Mouse (Mus musculus) embryonic facial prominence, embryonic 15.5 days (tissue): Measurements from ENCODE around the gene Fbxl16. TPM values are rescaled to one million over a fixed set of nuclear protein-coding genes. Genes with fewer than 3 reads are reported as not detected.

Experiments used
- ATAC-seq: fragments of 200-750 bp; cut with Nextera tagmentation; 2 replicates; pipeline ENCODE4 v1.8.0; 2017; ENCODE audit warnings: low read depth, moderate TSS enrichment; ENCODE audit not compliant: insufficient number of reproducible peaks, low FRiP score, low TSS enrichment
- H3K27ac ChIP-seq: fragments of 300-500 bp; sonication (generic); replicated peaks from 2 replicates; pipeline ENCODE4 v1.5.1; 2015; ENCODE audit warnings: mild to moderate bottlenecking, inconsistent platforms
- H3K27me3 ChIP-seq: fragments of 300-500 bp; sonication (generic); 2 replicates; pipeline ENCODE4 v1.6.1; 2015; ENCODE audit warnings: inconsistent platforms
- H3K36me3 ChIP-seq: fragments of 300-500 bp; sonication (generic); 2 replicates; pipeline ENCODE4 v1.6.1; 2015; ENCODE audit warnings: mild to moderate bottlenecking, inconsistent platforms
- H3K4me1 ChIP-seq: fragments of 300-500 bp; sonication (generic); 2 replicates; pipeline ENCODE4 v1.6.1; 2015; ENCODE audit warnings: inconsistent platforms
- H3K4me2 ChIP-seq: fragments of 300-500 bp; sonication (generic); replicated peaks from 2 replicates; pipeline ENCODE4 v1.6.1; 2015; ENCODE audit warnings: mild to moderate bottlenecking, inconsistent platforms
- H3K4me3 ChIP-seq: fragments of 300-500 bp; sonication (generic); replicated peaks from 2 replicates; pipeline ENCODE4 v1.5.1; 2015; ENCODE audit warnings: mild to moderate bottlenecking, inconsistent platforms
- H3K9ac ChIP-seq: fragments of 300-500 bp; sonication (generic); 2 replicates; pipeline ENCODE4 v1.6.1; 2015; ENCODE audit warnings: inconsistent platforms
- H3K9me3 ChIP-seq: fragments of 300-500 bp; sonication (generic); replicated peaks from 2 replicates; pipeline ENCODE4 v1.6.1; 2016; ENCODE audit warnings: inconsistent platforms
- WGBS: fragments of 180-500 bp; shearing (Covaris S2); methylation state at CpG from one replicate; pipeline ENCODE4 v1.1.7; 2015; 5-methylcytosine and 5-hydroxymethylcytosine counted together
- polyA plus RNA-seq: library from polyadenylated mRNA; unstranded; fragments of >200 nt; fragmentation: Nextera tagmentation; extraction: Ambion mirVana; gene quantifications from 2 replicates; pipeline ENCODE4 v1.2.1, GENCODE M21; 2015

Gene Fbxl16
- 3.8 and 4.0 TPM in 2 replicates for polyA plus RNA-seq

DNA sequence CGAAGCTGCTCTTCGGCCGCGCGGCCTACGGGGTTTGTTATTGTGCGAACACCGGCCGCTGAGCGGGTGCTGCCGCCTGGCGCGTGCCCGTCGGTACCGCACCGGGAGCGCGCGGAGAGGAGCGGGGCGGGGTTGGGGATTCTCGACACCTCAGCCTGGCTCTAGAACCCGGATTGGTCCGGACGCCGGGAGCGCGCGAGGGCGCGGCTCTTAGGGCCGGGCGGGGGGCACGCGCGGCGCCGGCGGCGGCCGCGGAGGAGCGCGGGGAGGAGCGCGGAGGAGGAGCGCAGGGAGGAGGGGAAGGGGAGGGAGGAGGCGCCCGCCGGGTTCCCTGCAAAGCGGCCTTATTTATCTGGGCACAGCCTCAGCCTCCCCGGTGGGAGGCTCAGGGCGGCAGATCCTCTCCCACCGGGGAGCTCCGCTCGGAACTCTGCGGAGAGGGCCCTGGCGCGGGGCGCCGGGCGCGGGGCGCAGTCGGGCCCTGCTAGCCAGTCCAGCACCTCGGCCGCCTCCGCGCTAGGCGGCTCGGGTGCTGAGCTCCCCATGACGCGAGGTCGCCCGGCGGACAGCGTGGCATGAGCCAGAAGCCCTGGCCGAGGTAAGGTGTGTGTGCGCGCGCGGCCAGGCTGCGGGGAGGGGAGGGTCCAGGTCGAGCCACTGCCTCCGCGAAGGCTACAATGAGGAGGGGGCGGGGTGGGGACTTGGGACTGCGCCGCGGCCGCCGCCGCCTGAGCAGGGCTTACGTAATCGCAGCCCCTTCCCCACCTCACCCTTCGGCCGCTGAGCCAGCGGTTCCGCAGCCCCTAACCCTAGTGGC lies at the start of gene Fbxl16:
Fbxl16 (plus strand) TSS at position 297 of the 817 bp plus-strand sequence.
- H3K36me3 ChIP-seq: no peaks in the 10 kb centered on the region
- H3K4me2 ChIP-seq: peak within 1 kb of the TSS; percentile 97
- H3K27me3 ChIP-seq: peaks cover 52% of the 10 kb centered on the region
- no peak within 1 kb of the TSS for H3K27ac ChIP-seq
- H3K9ac ChIP-seq: peak within 1 kb of the TSS; percentile 48
- peak within 1 kb of the TSS; percentile 71 for H3K4me3 ChIP-seq
- peak; percentile 85 for ATAC-seq
- WGBS: 1% methylated on average over 89 of the region's 100 CpGs
- peaks cover 24% of the 10 kb centered on the region for H3K4me1 ChIP-seq
- H3K9me3 ChIP-seq: no peaks in the 10 kb centered on the region

GRCm38 (mm10) chr17:25760148-25760547 lies 48.7 kb upstream of the Fbxl16 start:
- 69% methylated on average over 8 of the region's 8 CpGs for WGBS
- ATAC-seq: no peak
- Histone ChIP-seq H3K9me3 (no peaks in the 10 kb centered on the region), H3K36me3 (no peaks in the 10 kb centered on the region), H3K9ac (no peak overlapping the region), H3K4me1 (no peaks in the 10 kb centered on the region), H3K27me3 (no peaks in the 10 kb centered on the region), H3K4me2 (no peak overlapping the region), H3K27ac (no peak overlapping the region), H3K4me3 (no peak overlapping the region)

- H3K4me2 ChIP-seq: no peak overlapping the region
- H3K4me1 ChIP-seq: no peaks in the 10 kb centered on the region
- no peaks in the 10 kb centered on the region for H3K9me3 ChIP-seq
- H3K27ac ChIP-seq: no peak overlapping the region
- no peak overlapping the region for H3K9ac ChIP-seq
- no peak overlapping the region for H3K4me3 ChIP-seq
- H3K27me3 ChIP-seq: no peaks in the 10 kb centered on the region
- WGBS: 33% methylated on average over 4 of the region's 4 CpGs
- no peak for ATAC-seq
- no peaks in the 10 kb centered on the region for H3K36me3 ChIP-seq
These were observed 47.3 kb upstream of the Fbxl16 start for GRCm38 (mm10) chr17:25761561-25761970.

DNA sequence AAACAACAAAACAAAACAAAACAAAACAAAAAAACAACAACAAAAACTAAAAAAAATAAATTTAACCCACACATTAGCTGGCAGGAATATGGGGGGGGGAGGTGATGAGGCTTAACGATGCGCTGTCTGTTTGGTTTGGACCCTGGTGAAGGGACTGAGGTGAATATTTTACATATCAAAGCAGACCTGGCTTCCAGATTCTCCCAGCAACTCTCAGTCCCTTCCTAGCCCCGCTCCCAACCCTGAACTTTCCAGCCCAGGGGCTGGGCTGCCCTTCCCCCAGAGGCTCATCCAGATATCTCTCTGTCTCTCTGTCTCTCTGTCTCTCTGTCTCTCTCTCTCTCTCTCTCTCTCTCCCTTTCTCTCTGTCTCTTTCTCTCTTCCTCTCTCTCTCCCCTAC lies 46.3 kb upstream of the Fbxl16 start:
- no peaks in the 10 kb centered on the region for H3K36me3 ChIP-seq
- ATAC-seq: no peak
- 40% methylated on average over 3 of the region's 3 CpGs for WGBS

DNA sequence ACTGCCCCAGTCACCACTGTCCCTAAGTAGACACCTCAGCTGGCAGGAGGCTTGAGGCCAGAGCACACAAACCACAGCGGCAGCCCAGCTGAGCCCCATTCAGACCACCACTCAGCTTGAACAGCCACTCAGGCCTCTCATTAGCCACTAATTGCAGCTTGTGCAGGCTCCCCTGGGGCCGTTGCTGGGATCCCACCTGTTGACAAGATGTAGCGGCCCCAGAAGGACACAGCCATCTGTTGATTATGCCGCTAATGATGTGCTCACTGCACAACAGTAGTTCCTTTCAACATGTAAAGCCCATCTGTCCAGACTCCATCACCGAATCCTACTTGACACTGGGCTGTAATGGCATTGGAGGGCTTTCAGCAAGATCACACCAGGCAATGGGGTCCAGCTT lies 43.0 kb upstream of the Fbxl16 start:
- no peaks in the 10 kb centered on the region for H3K4me1 ChIP-seq
- H3K4me2 ChIP-seq: no peak overlapping the region
- 33% methylated on average over 5 of the region's 5 CpGs for WGBS
- H3K27me3 ChIP-seq: peaks cover 8% of the 10 kb centered on the region; the same call in 1 of the 2 replicates
- H3K36me3 ChIP-seq: no peaks in the 10 kb centered on the region
- H3K9me3 ChIP-seq: no peaks in the 10 kb centered on the region
- no peak overlapping the region for H3K4me3 ChIP-seq
- H3K9ac ChIP-seq: no peak overlapping the region
- H3K27ac ChIP-seq: no peak overlapping the region
- ATAC-seq: peak; percentile 76

More for the DNA sequence above, 46.3 kb upstream of the Fbxl16 start:
- Histone ChIP-seq H3K27me3 (peaks cover 4% of the 10 kb centered on the region; the same call in 1 of the 2 replicates), H3K9me3 (no peaks in the 10 kb centered on the region), H3K27ac (no peak overlapping the region), H3K4me3 (no peak overlapping the region), H3K4me2 (no peak overlapping the region), H3K9ac (no peak overlapping the region), H3K4me1 (no peaks in the 10 kb centered on the region)

GRCm38 (mm10) chr17:25769331-25769730 lies 39.6 kb upstream of the Fbxl16 start:
- 27% methylated on average over 9 of the region's 9 CpGs for WGBS
- H3K4me1 ChIP-seq: peaks cover 3% of the 10 kb centered on the region
- H3K4me2 ChIP-seq: no peak overlapping the region
- H3K27ac ChIP-seq: no peak overlapping the region
- no peak for ATAC-seq
- H3K9me3 ChIP-seq: no peaks in the 10 kb centered on the region
- H3K36me3 ChIP-seq: no peaks in the 10 kb centered on the region
- no peak overlapping the region for H3K4me3 ChIP-seq
- no peak overlapping the region for H3K9ac ChIP-seq
- peaks cover 8% of the 10 kb centered on the region; the same call in 1 of the 2 replicates for H3K27me3 ChIP-seq

DNA sequence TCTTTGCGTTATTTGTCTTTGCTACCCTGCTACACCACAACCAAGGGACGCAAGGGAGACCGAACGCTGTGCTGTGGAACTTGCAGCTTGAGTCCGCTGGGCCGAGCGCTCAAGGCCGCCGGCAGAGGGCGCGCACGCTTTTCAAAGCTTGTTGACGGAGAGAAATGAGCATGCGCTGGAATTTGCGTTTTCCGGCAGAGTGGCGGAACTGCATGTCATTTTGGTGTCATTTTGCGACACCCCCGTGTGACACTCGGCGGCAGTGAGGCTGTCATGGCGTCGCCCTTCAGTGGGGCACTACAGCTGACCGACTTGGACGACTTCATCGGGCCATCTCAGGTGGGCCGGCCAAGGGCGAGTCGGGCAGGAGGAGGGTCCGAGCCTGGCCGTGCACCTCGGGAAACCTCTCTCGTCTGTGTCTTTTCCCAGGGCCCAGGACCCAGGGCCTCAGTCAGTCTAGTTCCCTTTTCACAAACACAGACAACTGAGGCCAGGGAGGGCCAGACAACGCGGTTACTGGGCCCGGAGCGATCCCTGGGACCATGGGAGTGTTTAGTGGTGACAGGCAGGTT lies 35.2 kb upstream of the Fbxl16 start, which contains the start of gene Narfl:
Narfl (plus strand) TSS at position 228 of the 572 bp plus-strand sequence.
- H3K9ac ChIP-seq: peak within 1 kb of the TSS; percentile 69
- peak; percentile 79 for ATAC-seq
- peaks cover 16% of the 10 kb centered on the region for H3K36me3 ChIP-seq
- no peak within 1 kb of the TSS for H3K27ac ChIP-seq
- peak within 1 kb of the TSS; percentile 69 for H3K4me3 ChIP-seq
- under 1% methylated on average over 37 of the region's 37 CpGs for WGBS
- H3K9me3 ChIP-seq: no peaks in the 10 kb centered on the region
- no peaks in the 10 kb centered on the region for H3K27me3 ChIP-seq
- H3K4me2 ChIP-seq: peak within 1 kb of the TSS; percentile 72
- H3K4me1 ChIP-seq: peaks cover 7% of the 10 kb centered on the region

- ATAC-seq: no peak
- Histone ChIP-seq H3K9ac (no peak overlapping the region), H3K4me3 (no peak overlapping the region), H3K27ac (no peak overlapping the region), H3K36me3 (peaks cover 30% of the 10 kb centered on the region), H3K4me1 (peaks cover 7% of the 10 kb centered on the region), H3K9me3 (no peaks in the 10 kb centered on the region), H3K27me3 (no peaks in the 10 kb centered on the region), H3K4me2 (no peak overlapping the region)
- 78% methylated on average over 10 of the region's 10 CpGs for WGBS
These were observed 33.4 kb upstream of the Fbxl16 start for GRCm38 (mm10) chr17:25775318-25776062.

GRCm38 (mm10) chr17:25777948-25778347 lies 30.9 kb upstream of the Fbxl16 start:
- peaks cover 53% of the 10 kb centered on the region for H3K36me3 ChIP-seq

GRCm38 (mm10) chr17:25781339-25781738 lies 27.5 kb upstream of the Fbxl16 start:
- Histone ChIP-seq H3K4me1 (peaks cover 28% of the 10 kb centered on the region), H3K27ac (no peak overlapping the region), H3K9ac (no peak overlapping the region), H3K36me3 (peaks cover 63% of the 10 kb centered on the region), H3K27me3 (no peaks in the 10 kb centered on the region), H3K4me3 (no peak overlapping the region), H3K9me3 (no peaks in the 10 kb centered on the region), H3K4me2 (no peak overlapping the region)
- ATAC-seq: no peak
- WGBS: 78% methylated on average over 6 of the region's 6 CpGs

More at GRCm38 (mm10) chr17:25777948-25778347, 30.9 kb upstream of the Fbxl16 start:
- 93% methylated on average over 5 of the region's 5 CpGs for WGBS
- Histone ChIP-seq H3K4me1 (peaks cover 10% of the 10 kb centered on the region), H3K4me3 (no peak overlapping the region), H3K27ac (no peak overlapping the region), H3K9me3 (no peaks in the 10 kb centered on the region), H3K9ac (no peak overlapping the region), H3K27me3 (no peaks in the 10 kb centered on the region), H3K4me2 (no peak overlapping the region)
- ATAC-seq: no peak

- Histone ChIP-seq H3K4me2 (no peak overlapping the region), H3K4me1 (peaks cover 28% of the 10 kb centered on the region), H3K27me3 (no peaks in the 10 kb centered on the region), H3K27ac (no peak overlapping the region), H3K9ac (no peak overlapping the region), H3K36me3 (peaks cover 56% of the 10 kb centered on the region), H3K4me3 (no peak overlapping the region), H3K9me3 (no peaks in the 10 kb centered on the region)
- WGBS: 83% methylated on average over 7 of the region's 7 CpGs
- no peak for ATAC-seq
These were observed 25.8 kb upstream of the Fbxl16 start for GRCm38 (mm10) chr17:25783086-25783485.
